Mouse (Mus musculus) megakaryocyte-erythroid progenitor cell, adult 5-6 weeks (primary cell): ENCODE results near the gene Mettl6. TPM values are rescaled to one million over a fixed set of nuclear protein-coding genes. Genes with fewer than 3 reads are reported as not detected.

Source experiments
- ATAC-seq: replicated peaks from 2 replicates; pipeline ENCODE4 v1.8.0; 2016; ENCODE audit warnings: mild to moderate bottlenecking, inconsistent platforms; ENCODE audit not compliant: severe bottlenecking, poor library complexity, low FRiP score, low TSS enrichment
- total RNA-seq, 2 experiments: library from RNA; stranded (forward) in 1 of 2; stranded (reverse) in 1 of 2; fragments of 200-1000, 215-1000 nt in 1 of 2; fragments of >200 nt in 1 of 2; fragmentation: Nextera tagmentation in 1 of 2; gene quantifications; 2 replicates each; pipeline ENCODE4 v1.2.3; 2014 to 2017

Mettl6 gene
- total RNA-seq, 2 experiments from 2014 or later = 35.0 to 47.2 TPM

GRCm38 (mm10) chr14:31435018-31435915 lies 59.6 kb downstream of the Mettl6 start:
- no peak for ATAC-seq

- ATAC-seq = no peak
Observed at GRCm38 (mm10) chr14:31434426-31434825, 60.4 kb downstream of the Mettl6 start.

GRCm38 (mm10) chr14:31433851-31434360 lies 60.9 kb downstream of the Mettl6 start:
- ATAC-seq = no peak

GRCm38 (mm10) chr14:31433126-31433525 lies 61.7 kb downstream of the Mettl6 start:
- ATAC-seq = no peak

GRCm38 (mm10) chr14:31432424-31432823 lies 62.4 kb downstream of the Mettl6 start:
- no peak for ATAC-seq

- ATAC-seq = no peak
Observed at GRCm38 (mm10) chr14:31431789-31432330, 63.0 kb downstream of the Mettl6 start.

GRCm38 (mm10) chr14:31429004-31429395 lies 65.8 kb downstream of the Mettl6 start:
- no peak for ATAC-seq

- peak; percentile 58 for ATAC-seq
Observed at GRCm38 (mm10) chr14:31428211-31429003, 66.4 kb downstream of the Mettl6 start.

Other genes starting within 250 kb of the Mettl6 start
- gene Phf7, start 243.7 kb downstream of the Mettl6 start, total RNA-seq (2014; fragmentation: Nextera tagmentation) = 10.2 and 23.0 TPM in 2 replicates
- 9.8 and 15.7 TPM in 2 replicates for gene Phf7, start 243.7 kb downstream of the Mettl6 start, total RNA-seq (2017)
- 42.7 and 43.6 TPM in 2 replicates for gene Bap1, start 243.6 kb downstream of the Mettl6 start, total RNA-seq (2014; fragmentation: Nextera tagmentation)
- gene Bap1, start 243.6 kb downstream of the Mettl6 start, total RNA-seq (2017) = 65.4 and 67.9 TPM in 2 replicates
- 0.59 TPM in 1 of 2 replicates, not detected in the other for gene Dnah1, start 171.1 kb downstream of the Mettl6 start, total RNA-seq (2014; fragmentation: Nextera tagmentation)
- 0.04 TPM in 1 of 2 replicates, not detected in the other for gene Dnah1, start 171.1 kb downstream of the Mettl6 start, total RNA-seq (2017)
- 36.1 and 45.5 TPM in 2 replicates for gene Capn7, start 158.4 kb downstream of the Mettl6 start, total RNA-seq (2014; fragmentation: Nextera tagmentation)
- 64.5 and 81.7 TPM in 2 replicates for gene Capn7, start 158.4 kb downstream of the Mettl6 start, total RNA-seq (2017)
- gene Sh3bp5, start 59.0 kb downstream of the Mettl6 start, total RNA-seq (2014; fragmentation: Nextera tagmentation) = 1.1 and 2.3 TPM in 2 replicates
- 1.1 and 1.3 TPM in 2 replicates for gene Sh3bp5, start 59.0 kb downstream of the Mettl6 start, total RNA-seq (2017)
- 40.1 and 42.9 TPM in 2 replicates for gene Eaf1, start 641 bp downstream of the Mettl6 start, total RNA-seq (2014; fragmentation: Nextera tagmentation)
- 23.8 and 24.5 TPM in 2 replicates for gene Eaf1, start 641 bp downstream of the Mettl6 start, total RNA-seq (2017)
- gene Colq, start 96.3 kb upstream of the Mettl6 start, total RNA-seq (2014; fragmentation: Nextera tagmentation) = 0.76 TPM in 1 of 2 replicates, not detected in the other
- gene Colq, start 96.3 kb upstream of the Mettl6 start, total RNA-seq (2017) = not detected in 2 replicates
- not detected in 2 replicates for gene Gm49387, start 145.8 kb upstream of the Mettl6 start, total RNA-seq (2014; fragmentation: Nextera tagmentation)
- gene Gm49387, start 145.8 kb upstream of the Mettl6 start, total RNA-seq (2017) = not detected in 2 replicates
- gene Btd, start 146.0 kb upstream of the Mettl6 start, total RNA-seq (2014; fragmentation: Nextera tagmentation) = 5.4 and 10.4 TPM in 2 replicates
- gene Btd, start 146.0 kb upstream of the Mettl6 start, total RNA-seq (2017) = 5.6 and 7.4 TPM in 2 replicates
- gene Hacl1, start 146.2 kb upstream of the Mettl6 start, total RNA-seq (2014; fragmentation: Nextera tagmentation) = 5.2 and 13.0 TPM in 2 replicates
- 15.4 and 29.6 TPM in 2 replicates for gene Hacl1, start 146.2 kb upstream of the Mettl6 start, total RNA-seq (2017)